Mouse (Mus musculus) cortical plate, adult 2 months (tissue): ENCODE results near the gene Deaf1. TPM values are rescaled to one million over a fixed set of nuclear protein-coding genes. Genes with fewer than 3 reads are reported as not detected.

Source experiments
- H3K27ac ChIP-seq: fragments of 200-500 bp; 2 replicates; pipeline ENCODE4 v1.5.1; 2012; ENCODE audit warnings: low read length, control low read depth, inconsistent platforms; ENCODE audit not compliant: insufficient read depth
- H3K4me1 ChIP-seq: fragments of 200-500 bp; 2 replicates; pipeline ENCODE4 v1.6.1; 2011; ENCODE audit warnings: low read length; ENCODE audit not compliant: control insufficient read depth, insufficient read depth
- H3K4me3 ChIP-seq: fragments of 200-500 bp; 2 replicates; pipeline ENCODE4 v1.5.1; 2011; ENCODE audit warnings: mild to moderate bottlenecking, low read length, control low read depth; ENCODE audit not compliant: insufficient read depth
- CTCF ChIP-seq: fragments of 200-500 bp; IDR thresholded peaks from 2 replicates; pipeline ENCODE4 v1.5.1; 2011; ENCODE audit warnings: mild to moderate bottlenecking, control low read depth, low read length; ENCODE audit not compliant: insufficient read depth; ENCODE audit errors: extremely low read depth
- POLR2A ChIP-seq: fragments of 200-500 bp; IDR thresholded peaks from 2 replicates; pipeline ENCODE4 v1.6.1; 2011; ENCODE audit warnings: mild to moderate bottlenecking, low read length, control low read depth; ENCODE audit not compliant: insufficient read depth; ENCODE audit errors: extremely low read depth
- polyA plus RNA-seq: library from polyadenylated mRNA; depleted of rRNA; stranded (reverse); fragments of >200 nt; gene quantifications from 2 replicates; pipeline ENCODE4 v1.2.3, GENCODE M21; 2012; rRNA removed

Deaf1 gene
- polyA plus RNA-seq: 31.8 and 35.5 TPM in 2 replicates

- TF ChIP-seq POLR2A: peak; percentile 66
- TF ChIP-seq CTCF: no peak
- Histone ChIP-seq H3K27ac (peak within 1 kb of the TSS; percentile 94), H3K4me3 (peak within 1 kb of the TSS; percentile 71), H3K4me1 (peaks cover 13% of the 10 kb centered on the region)
Observed at GRCm38 (mm10) chr7:141327469-141328372, at the start of gene Deaf1, which contains the start of gene Tmem80. Deaf1 (minus strand) TSS chr7:141327690. Tmem80 (plus strand) TSS chr7:141327739.

- no peak for TF ChIP-seq POLR2A
- TF ChIP-seq CTCF: no peak
- Histone ChIP-seq H3K4me3 (no peak overlapping the region), H3K4me1 (no peaks in the 10 kb centered on the region), H3K27ac (no peak overlapping the region)
Observed at GRCm38 (mm10) chr7:141374399-141374798, 46.9 kb upstream of the Deaf1 start.

GRCm38 (mm10) chr7:141373611-141374010, 46.1 kb upstream of the Deaf1 start:
- Histone ChIP-seq H3K4me3 (no peak overlapping the region), H3K4me1 (no peaks in the 10 kb centered on the region), H3K27ac (no peak overlapping the region)
- TF ChIP-seq POLR2A (no peak), CTCF (no peak)

GRCm38 (mm10) chr7:141371942-141372595, 44.6 kb upstream of the Deaf1 start:
- Histone ChIP-seq H3K27ac (no peak overlapping the region), H3K4me1 (no peaks in the 10 kb centered on the region), H3K4me3 (no peak overlapping the region)
- TF ChIP-seq POLR2A: no peak
- TF ChIP-seq CTCF: no peak

- H3K4me3 ChIP-seq: no peak overlapping the region
- TF ChIP-seq CTCF (no peak), POLR2A (no peak)
- no peaks in the 10 kb centered on the region for H3K4me1 ChIP-seq
- H3K27ac ChIP-seq: no peak overlapping the region
Observed at GRCm38 (mm10) chr7:141369918-141370317, 42.4 kb upstream of the Deaf1 start.

- no peak for TF ChIP-seq POLR2A
- no peak for TF ChIP-seq CTCF
- no peak overlapping the region for H3K27ac ChIP-seq
- H3K4me1 ChIP-seq: no peaks in the 10 kb centered on the region
- no peak overlapping the region for H3K4me3 ChIP-seq
Observed at GRCm38 (mm10) chr7:141367358-141367757, 39.9 kb upstream of the Deaf1 start.

GRCm38 (mm10) chr7:141365049-141365445, 37.6 kb upstream of the Deaf1 start:
- H3K4me3 ChIP-seq: no peak overlapping the region
- H3K4me1 ChIP-seq: no peaks in the 10 kb centered on the region
- TF ChIP-seq POLR2A (peak; percentile 39; the same call in 1 of the 2 replicates), CTCF (no peak)
- H3K27ac ChIP-seq: peak overlapping the region; percentile 91

- TF ChIP-seq POLR2A (no peak), CTCF (no peak)
- no peaks in the 10 kb centered on the region for H3K4me1 ChIP-seq
- no peak overlapping the region for H3K4me3 ChIP-seq
- peak overlapping the region; percentile 84 for H3K27ac ChIP-seq
Observed at GRCm38 (mm10) chr7:141364349-141365048, 37.0 kb upstream of the Deaf1 start.

GRCm38 (mm10) chr7:141363752-141364125, 36.2 kb upstream of the Deaf1 start:
- H3K27ac ChIP-seq: no peak overlapping the region
- TF ChIP-seq CTCF (no peak), POLR2A (no peak)
- H3K4me3 ChIP-seq: no peak overlapping the region
- H3K4me1 ChIP-seq: no peaks in the 10 kb centered on the region
